Mouse (Mus musculus) thymus, adult 2 months (tissue): Measurements from ENCODE around the gene Fsd2.

ENCODE experiments used
- CTCF ChIP-seq: fragments of 200-500 bp; IDR thresholded peaks from 2 replicates; pipeline ENCODE4 v1.5.1; 2012; ENCODE audit warnings: mild to moderate bottlenecking, control low read depth, low read length, moderate library complexity, borderline replicate concordance; ENCODE audit not compliant: control insufficient read depth, poor library complexity, insufficient read depth; ENCODE audit errors: extremely low read depth
- POLR2A ChIP-seq: fragments of 200-500 bp; IDR thresholded peaks from 2 replicates; pipeline ENCODE4 v1.6.1; 2012; ENCODE audit warnings: mild to moderate bottlenecking, low read length, control low read depth, moderate library complexity; ENCODE audit not compliant: control insufficient read depth, poor library complexity, insufficient read depth; ENCODE audit errors: extremely low read depth

DNA sequence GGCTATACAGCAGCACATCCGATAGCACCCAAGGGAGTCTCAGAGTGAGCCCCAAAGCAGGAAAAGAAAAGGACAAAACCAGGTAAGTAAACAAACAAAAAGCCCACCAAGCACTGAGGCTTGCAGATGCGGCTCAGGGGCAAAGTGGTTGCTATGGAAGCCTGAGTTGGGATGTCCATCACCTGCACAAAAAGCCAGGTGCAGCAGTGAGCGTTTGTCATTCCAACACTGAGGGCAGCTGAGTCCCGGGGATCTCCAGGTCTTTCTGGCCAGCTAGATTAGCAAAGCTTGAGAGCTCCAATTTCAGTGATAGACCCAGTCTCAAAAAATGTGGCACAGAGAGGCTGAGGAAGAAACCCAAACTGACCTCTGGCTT is 8.8 kb downstream of the Fsd2 start:
- no peak for TF ChIP-seq CTCF
- no peak for TF ChIP-seq POLR2A
